Mouse (Mus musculus): ENCODE data around the gene Foxj1. TPM values are rescaled to one million over a fixed set of nuclear protein-coding genes. Genes with fewer than 3 reads are reported as not detected.
"Not testable (repeated sequence)": the region's sequence is repeated elsewhere in the genome, so short reads cannot be mapped to it uniquely, and the experiment has no call there.

Gene Foxj1
- polyA plus RNA-seq, 1 experiment: 0.14 TPM

DNA sequence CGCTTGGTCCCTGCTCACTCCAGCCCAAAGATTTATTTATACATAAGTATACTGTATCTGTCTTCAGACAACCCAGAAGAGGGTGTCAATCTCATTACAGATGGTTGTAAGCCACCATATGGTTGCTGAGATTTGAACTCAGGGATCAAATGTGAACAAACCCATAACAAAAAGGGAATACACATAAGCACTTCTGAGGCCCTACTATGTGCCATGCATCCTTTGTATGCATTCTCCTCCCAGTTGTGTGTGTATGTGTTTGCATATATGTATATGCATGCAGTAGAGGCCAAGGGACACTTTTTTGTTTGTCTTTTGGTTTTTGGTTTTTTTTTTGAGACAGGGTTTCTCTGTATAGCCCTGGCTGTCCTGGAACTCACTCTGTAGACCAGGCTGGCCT lies 31.4 kb upstream of the Foxj1 start:
- H3ac ChIP-seq (ENCODE audit: control insufficient read depth, insufficient read length, low read depth): no peak overlapping the region
- no peaks in the 10 kb centered on the region for H3K79me2 ChIP-seq (ENCODE audit: control insufficient read depth, insufficient read depth)
- H3K79me3 ChIP-seq (ENCODE audit: low read depth): no peaks in the 10 kb centered on the region
- no peaks in the 10 kb centered on the region for H3K36me3 ChIP-seq (ENCODE audit: control insufficient read depth, insufficient read depth)
- H3K27me3 ChIP-seq (ENCODE audit: control insufficient read depth, insufficient read depth, insufficient read length): no peaks in the 10 kb centered on the region
- TF ChIP-seq FOSL1 (IDR thresholded peaks at IDR 0.05; ENCODE audit: insufficient read depth, low read length, poor library complexity, severe bottlenecking) (no peak), USF1 (IDR thresholded peaks at IDR 0.05; ENCODE audit: low read depth) (no peak), MAX (IDR thresholded peaks at IDR 0.05) (no peak), MYOG (IDR thresholded peaks at IDR 0.05; ENCODE audit: control insufficient read depth, extremely low read depth, insufficient read length) (no peak), CTCF (IDR thresholded peaks at IDR 0.05; ENCODE audit: control insufficient read depth, insufficient read depth, insufficient read length) (no peak), CEBPB (IDR thresholded peaks at IDR 0.05; ENCODE audit: low read depth) (no peak), MYOD1 (IDR thresholded peaks at IDR 0.05; ENCODE audit: control insufficient read depth, insufficient read length, low read depth) (no peak)
- no peak overlapping the region for H3K4me3 ChIP-seq (ENCODE audit: insufficient read depth, poor library complexity, severe bottlenecking)

DNA sequence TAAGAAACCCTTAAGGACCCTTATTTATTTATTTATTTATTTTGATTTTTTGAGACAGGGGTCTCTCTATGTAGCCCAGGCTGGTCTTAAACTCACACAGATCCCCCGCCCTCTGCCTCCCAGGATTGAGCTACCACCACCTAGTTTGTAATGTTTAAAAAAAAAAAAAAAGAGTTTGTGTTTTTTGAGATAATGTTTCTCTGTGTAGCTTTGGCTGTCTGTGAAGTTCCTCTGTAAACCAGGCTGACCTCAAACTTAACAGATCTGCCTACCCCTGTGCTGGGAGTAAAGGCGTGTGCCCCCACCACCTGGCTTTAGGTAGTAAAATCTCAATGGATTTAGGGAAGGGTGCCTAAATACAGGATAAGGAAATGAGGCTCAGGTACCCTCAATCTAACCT lies 30.9 kb upstream of the Foxj1 start:
- H3ac ChIP-seq (ENCODE audit: control insufficient read depth, insufficient read length, low read depth): no peak overlapping the region
- H3K79me2 ChIP-seq (ENCODE audit: control insufficient read depth, insufficient read depth): no peaks in the 10 kb centered on the region
- H3K36me3 ChIP-seq (ENCODE audit: control insufficient read depth, insufficient read depth): no peaks in the 10 kb centered on the region
- TF ChIP-seq FOSL1 (IDR thresholded peaks at IDR 0.05; ENCODE audit: insufficient read depth, low read length, poor library complexity, severe bottlenecking) (no peak), MAX (IDR thresholded peaks at IDR 0.05) (no peak), USF1 (IDR thresholded peaks at IDR 0.05; ENCODE audit: low read depth) (no peak), MYOD1 (IDR thresholded peaks at IDR 0.05; ENCODE audit: control insufficient read depth, insufficient read length, low read depth) (no peak), CEBPB (IDR thresholded peaks at IDR 0.05; ENCODE audit: low read depth) (no peak), MYOG (IDR thresholded peaks at IDR 0.05; ENCODE audit: control insufficient read depth, extremely low read depth, insufficient read length) (no peak)
- no peaks in the 10 kb centered on the region for H3K27me3 ChIP-seq (ENCODE audit: control insufficient read depth, insufficient read depth, insufficient read length)
- H3K79me3 ChIP-seq (ENCODE audit: low read depth): no peaks in the 10 kb centered on the region
- H3K4me3 ChIP-seq (ENCODE audit: insufficient read depth, poor library complexity, severe bottlenecking): no peak overlapping the region

- Histone ChIP-seq H3K36me3 (ENCODE audit: control insufficient read depth, insufficient read depth) (no peaks in the 10 kb centered on the region), H3K79me3 (ENCODE audit: low read depth) (no peaks in the 10 kb centered on the region), H3ac (ENCODE audit: control insufficient read depth, insufficient read length, low read depth) (no peak overlapping the region), H3K79me2 (ENCODE audit: control insufficient read depth, insufficient read depth) (no peaks in the 10 kb centered on the region), H3K4me3 (ENCODE audit: insufficient read depth, poor library complexity, severe bottlenecking) (no peak overlapping the region), H3K27me3 (ENCODE audit: control insufficient read depth, insufficient read depth, insufficient read length) (no peaks in the 10 kb centered on the region)
- TF ChIP-seq FOSL1 (IDR thresholded peaks at IDR 0.05; ENCODE audit: insufficient read depth, low read length, poor library complexity, severe bottlenecking) (no peak), MYOG (IDR thresholded peaks at IDR 0.05; ENCODE audit: control insufficient read depth, extremely low read depth, insufficient read length) (no peak), CTCF (IDR thresholded peaks at IDR 0.05; ENCODE audit: control insufficient read depth, insufficient read depth, insufficient read length) (no peak), CEBPB (IDR thresholded peaks at IDR 0.05; ENCODE audit: low read depth) (no peak), MAX (IDR thresholded peaks at IDR 0.05) (no peak), MYOD1 (IDR thresholded peaks at IDR 0.05; ENCODE audit: control insufficient read depth, insufficient read length, low read depth) (no peak), USF1 (IDR thresholded peaks at IDR 0.05; ENCODE audit: low read depth) (no peak)
Observed at GRCm38 (mm10) chr11:116365432-116365831, 30.2 kb upstream of the Foxj1 start.

DNA sequence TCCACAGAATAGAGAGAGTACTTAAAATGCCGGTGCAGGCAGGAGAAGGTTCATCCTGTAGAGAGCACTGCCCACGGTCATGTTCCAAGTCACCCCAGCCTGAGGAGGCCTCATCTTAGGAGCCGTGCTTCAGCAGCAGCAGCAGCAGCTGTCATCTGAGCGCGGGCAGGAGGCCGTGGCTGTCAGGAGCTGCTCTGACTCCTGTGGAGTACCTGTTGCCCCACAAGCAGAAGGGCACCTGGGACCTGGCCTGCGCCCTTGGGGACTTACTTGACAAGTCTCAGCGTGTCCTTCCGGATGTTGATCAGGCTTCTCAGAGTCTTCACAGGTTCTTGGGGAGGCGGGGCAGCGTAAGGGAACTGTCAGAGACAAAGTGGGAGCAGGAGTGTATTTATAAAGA lies 26.8 kb upstream of the Foxj1 start:
- no peak for TF ChIP-seq USF1 (IDR thresholded peaks at IDR 0.05; ENCODE audit: low read depth)
- H3K27me3 ChIP-seq (ENCODE audit: control insufficient read depth, insufficient read depth, insufficient read length): no peaks in the 10 kb centered on the region
- no peaks in the 10 kb centered on the region for H3K36me3 ChIP-seq (ENCODE audit: control insufficient read depth, insufficient read depth)
- H3K79me2 ChIP-seq (ENCODE audit: control insufficient read depth, insufficient read depth): no peaks in the 10 kb centered on the region
- H3K4me3 ChIP-seq (ENCODE audit: insufficient read depth, poor library complexity, severe bottlenecking): no peak overlapping the region
- no peaks in the 10 kb centered on the region for H3K79me3 ChIP-seq (ENCODE audit: low read depth)
- H3ac ChIP-seq (ENCODE audit: control insufficient read depth, insufficient read length, low read depth): no peak overlapping the region

- H3K79me2 ChIP-seq (ENCODE audit: control insufficient read depth, insufficient read depth); H3K27me3 ChIP-seq (ENCODE audit: control insufficient read depth, insufficient read depth, insufficient read length); H3K36me3 ChIP-seq (ENCODE audit: control insufficient read depth, insufficient read depth); H3K4me3 ChIP-seq (ENCODE audit: insufficient read depth, poor library complexity, severe bottlenecking); H3K79me3 ChIP-seq (ENCODE audit: low read depth); H3ac ChIP-seq (ENCODE audit: control insufficient read depth, insufficient read length, low read depth): not testable (repeated sequence)
Observed at GRCm38 (mm10) chr11:116360915-116361314, 25.7 kb upstream of the Foxj1 start.

GRCm38 (mm10) chr11:116359652-116360051 lies 24.5 kb upstream of the Foxj1 start:
- H3K27me3 ChIP-seq (ENCODE audit: control insufficient read depth, insufficient read depth, insufficient read length): no peaks in the 10 kb centered on the region
- no peaks in the 10 kb centered on the region for H3K79me3 ChIP-seq (ENCODE audit: low read depth)
- no peak overlapping the region for H3K4me3 ChIP-seq (ENCODE audit: insufficient read depth, poor library complexity, severe bottlenecking)
- no peaks in the 10 kb centered on the region for H3K79me2 ChIP-seq (ENCODE audit: control insufficient read depth, insufficient read depth)
- TF ChIP-seq MYOD1 (IDR thresholded peaks at IDR 0.05; ENCODE audit: control insufficient read depth, insufficient read length, low read depth): no peak
- no peak for TF ChIP-seq FOSL1 (IDR thresholded peaks at IDR 0.05; ENCODE audit: insufficient read depth, low read length, poor library complexity, severe bottlenecking)
- no peak for TF ChIP-seq CTCF (IDR thresholded peaks at IDR 0.05; ENCODE audit: control insufficient read depth, insufficient read depth, insufficient read length)
- no peak for TF ChIP-seq MYOG (IDR thresholded peaks at IDR 0.05; ENCODE audit: control insufficient read depth, extremely low read depth, insufficient read length)
- no peak for TF ChIP-seq USF1 (IDR thresholded peaks at IDR 0.05; ENCODE audit: low read depth)
- TF ChIP-seq CEBPB (IDR thresholded peaks at IDR 0.05; ENCODE audit: low read depth): no peak
- TF ChIP-seq MAX (IDR thresholded peaks at IDR 0.05): no peak
- H3ac ChIP-seq (ENCODE audit: control insufficient read depth, insufficient read length, low read depth): no peak overlapping the region
- no peaks in the 10 kb centered on the region for H3K36me3 ChIP-seq (ENCODE audit: control insufficient read depth, insufficient read depth)

Measured in C2C12 (cell line).